10 mouse cellular contexts compared by ENCODE assay signal in the genomic region with DNA sequence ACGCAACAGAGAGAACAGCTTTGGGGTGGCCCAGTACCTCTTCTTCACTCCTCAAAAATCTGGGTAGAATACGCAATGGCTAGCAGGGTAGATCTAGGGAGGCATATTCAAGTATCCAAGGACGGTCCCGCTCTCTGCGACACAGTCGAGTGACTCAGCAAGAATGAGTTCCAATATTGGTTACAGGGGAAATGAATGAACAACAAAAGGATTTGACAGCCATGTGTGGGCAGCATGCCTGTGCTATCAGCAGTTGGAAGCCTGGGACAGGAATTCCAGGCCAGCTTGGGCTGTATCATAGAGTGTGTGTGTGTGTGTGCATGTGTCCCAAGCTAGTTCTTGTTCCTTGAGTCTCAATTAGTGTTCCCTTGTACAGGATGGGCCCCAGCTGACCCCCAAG.
A peak's percentile ranks its signal among the peaks of the same experiment; 100 is the strongest.
DNase-seq lines count a peak whose midpoint lies in the region; ATAC-seq and TF ChIP-seq lines count a peak whose summit lies in the region.
"Had no signal": no experiment of that assay in that cellular context is flagged by ENCODE, and none has a peak within 500 bp of the region (broad histone marks: within the 10 kb centered on the region; RNA-seq: fewer than 3 reads in every experiment).

No protein-coding gene starts in this region.

- no peaks in the 10 kb centered on the region for H3K27me3 ChIP-seq in heart, embryonic 14.5 days (ENCODE audit: control insufficient read depth, insufficient read depth, low read length)
- H3K27me3 ChIP-seq in intestine, embryonic 16.5 days (replicated peaks; ENCODE audit: control insufficient read depth, insufficient read depth, low read length) = no peaks in the 10 kb centered on the region
- H3K27me3 ChIP-seq in kidney, embryonic 16.5 days (ENCODE audit: insufficient read depth, low read length) = no peaks in the 10 kb centered on the region
- H3K27me3 ChIP-seq: lung, embryonic 15.5 days had no signal

- peaks cover 35 to 50% of the 10 kb centered on the region in 2 experiments for H3K4me1 ChIP-seq in heart, embryonic 14.5 days (ENCODE audit: control insufficient read depth in 2 of 2, insufficient read depth in 2 of 2, low read length in 2 of 2)
- H3K4me1 ChIP-seq in intestine, embryonic 16.5 days (ENCODE audit: control insufficient read depth, insufficient read depth, low read length) = peaks cover 24% of the 10 kb centered on the region
- H3K4me1 ChIP-seq in kidney, embryonic 16.5 days (ENCODE audit: insufficient read depth, low read length) = peaks cover 25% of the 10 kb centered on the region

- peak; percentile 70 to 84 for DNase-seq in adrenal gland, adult (ENCODE audit: inconsistent age in 2 of 2, low spot score in 1 of 2)
- DNase-seq in adrenal gland, postnatal 4 days (ENCODE audit: low spot score in 2 of 2) = no peak
- DNase-seq in cerebellum, adult 18-20 months = peak; percentile 60 to 67
- peak in 1 of 2 experiments; percentile 48 for DNase-seq in left cerebral cortex, adult 2 months (ENCODE audit: extremely low spot score in 1 of 2, low spot score in 2 of 2)
- DNase-seq in spleen, adult 18-20 months = no peak
- DNase-seq: thymus, postnatal 4 days had no signal

- ATAC-seq in heart, embryonic 14.5 days (ENCODE audit: insufficient number of reproducible peaks, insufficient read depth, low FRiP score, low read depth) = peak; percentile 32; the same call in 1 of the 2 replicates
- ATAC-seq in intestine, embryonic 16.5 days = no peak
- no peak for ATAC-seq in kidney, embryonic 16.5 days (ENCODE audit: low FRiP score, low TSS enrichment)

- peak overlapping the region; percentile 12 to 55 for H3K27ac ChIP-seq in heart, embryonic 14.5 days (replicated peaks in 1 of 2; ENCODE audit: control insufficient read depth in 1 of 2, insufficient read depth in 1 of 2, low read depth in 2 of 2, low read length in 2 of 2)
- peak overlapping the region; percentile 68 for H3K27ac ChIP-seq in left cerebral cortex, adult 2 months
- no peak overlapping the region for H3K27ac ChIP-seq in intestine, embryonic 16.5 days (ENCODE audit: low read length)
- H3K27ac ChIP-seq in kidney, embryonic 16.5 days (ENCODE audit: low read length) = no peak overlapping the region
- H3K27ac ChIP-seq: lung, embryonic 15.5 days had no signal

- 30% methylated on average over 6 of the region's 6 CpGs for WGBS in heart, embryonic 14.5 days
- 84% methylated on average over 6 of the region's 6 CpGs for WGBS in intestine, embryonic 16.5 days
- 78% methylated on average over 6 of the region's 6 CpGs for WGBS in kidney, embryonic 16.5 days

- no peak overlapping the region for H3K4me3 ChIP-seq in heart, embryonic 14.5 days (ENCODE audit: control insufficient read depth in 1 of 2, insufficient read depth in 1 of 2, low read depth in 1 of 2, low read length in 2 of 2)
- no peak overlapping the region for H3K4me3 ChIP-seq in left cerebral cortex, adult 2 months
- no peak overlapping the region for H3K4me3 ChIP-seq in intestine, embryonic 16.5 days (ENCODE audit: low read length)
- no peak overlapping the region for H3K4me3 ChIP-seq in kidney, embryonic 16.5 days (ENCODE audit: low read length)
- H3K4me3 ChIP-seq: lung, embryonic 15.5 days had no signal

- no peaks in the 10 kb centered on the region for H3K9me3 ChIP-seq in heart, embryonic 14.5 days (ENCODE audit: control insufficient read depth, low read length)
- peaks cover 2% of the 10 kb centered on the region; the same call in 1 of the 2 replicates for H3K9me3 ChIP-seq in intestine, embryonic 16.5 days (ENCODE audit: control insufficient read depth, low read length)
- H3K9me3 ChIP-seq in kidney, embryonic 16.5 days (ENCODE audit: low read length) = no peaks in the 10 kb centered on the region
- H3K9me3 ChIP-seq: lung, embryonic 15.5 days had no signal

- H3K4me2 ChIP-seq in heart, embryonic 14.5 days (ENCODE audit: low read length) = 0 out of 2 replicates have a peak overlapping the region, but pooled peaks have one; percentile 4
- no peak overlapping the region for H3K4me2 ChIP-seq in intestine, embryonic 16.5 days (ENCODE audit: low read depth, low read length)
- no peak overlapping the region for H3K4me2 ChIP-seq in kidney, embryonic 16.5 days (replicated peaks; ENCODE audit: low read depth, low read length)
- H3K4me2 ChIP-seq: lung, embryonic 15.5 days had no signal

- H3K9ac ChIP-seq in heart, embryonic 14.5 days (ENCODE audit: low read length) = no peak overlapping the region
- no peak overlapping the region for H3K9ac ChIP-seq in intestine, embryonic 16.5 days (ENCODE audit: low read depth, low read length)
- H3K9ac ChIP-seq in kidney, embryonic 16.5 days (replicated peaks; ENCODE audit: low read length) = no peak overlapping the region
- H3K9ac ChIP-seq: lung, embryonic 15.5 days had no signal

- intact Hi-C loops in left cerebral cortex, adult 2 months (cut with DNase I) = loop anchor here (2.0 kb wide), 1 partner anchor 236 kb away; no protein-coding TSS in a partner anchor

- H3K36me3 ChIP-seq in heart, embryonic 14.5 days (ENCODE audit: control insufficient read depth, insufficient read depth, low read length) = no peaks in the 10 kb centered on the region
- H3K36me3 ChIP-seq in intestine, embryonic 16.5 days (ENCODE audit: control insufficient read depth, insufficient read depth, low read length) = no peaks in the 10 kb centered on the region
- H3K36me3 ChIP-seq in kidney, embryonic 16.5 days (ENCODE audit: insufficient read depth, low read length) = no peaks in the 10 kb centered on the region
- H3K36me3 ChIP-seq: lung, embryonic 15.5 days had no signal

- TF ChIP-seq CTCF in left cerebral cortex, adult 2 months (IDR thresholded peaks at IDR 0.05) = no peak

Comparison
In these comparisons a context has a peak if more than half of its experiments do, and no peak if none do; other contexts are left out.
1. DNase-seq: peak in adrenal gland, adult (2 of 2) and cerebellum, adult 18-20 months (2 of 2); none in adrenal gland, postnatal 4 days (0 of 2) and spleen, adult 18-20 months (0 of 2).
2. H3K27ac ChIP-seq: peak in heart, embryonic 14.5 days (2 of 2) and left cerebral cortex, adult 2 months (single experiment); none in intestine, embryonic 16.5 days (single experiment) and kidney, embryonic 16.5 days (single experiment).